Mouse (Mus musculus): ENCODE results near the gene Rnf212.

Rnf212 gene

DNA sequence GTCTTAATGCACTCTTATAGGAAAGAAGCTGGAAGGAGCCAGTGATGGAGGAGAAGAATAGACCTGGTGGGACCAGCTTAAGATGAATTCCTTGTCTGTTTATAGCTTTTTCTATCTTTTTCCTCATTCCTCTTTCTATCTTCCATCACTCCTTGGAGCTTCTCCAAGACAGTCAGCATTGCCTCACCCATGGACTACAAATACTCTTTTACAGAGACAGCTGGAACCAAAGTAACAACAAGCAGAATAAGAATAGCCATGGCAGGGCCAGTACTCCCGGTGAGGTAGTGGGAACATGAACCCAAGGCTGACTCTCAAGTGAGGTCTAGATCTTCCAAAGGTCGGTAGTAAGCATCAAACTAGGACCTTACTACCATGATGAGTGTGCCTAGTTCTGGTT is 61.7 kb downstream of the Rnf212 start:
- no peak for DNase-seq (ENCODE audit: low spot score)

DNA sequence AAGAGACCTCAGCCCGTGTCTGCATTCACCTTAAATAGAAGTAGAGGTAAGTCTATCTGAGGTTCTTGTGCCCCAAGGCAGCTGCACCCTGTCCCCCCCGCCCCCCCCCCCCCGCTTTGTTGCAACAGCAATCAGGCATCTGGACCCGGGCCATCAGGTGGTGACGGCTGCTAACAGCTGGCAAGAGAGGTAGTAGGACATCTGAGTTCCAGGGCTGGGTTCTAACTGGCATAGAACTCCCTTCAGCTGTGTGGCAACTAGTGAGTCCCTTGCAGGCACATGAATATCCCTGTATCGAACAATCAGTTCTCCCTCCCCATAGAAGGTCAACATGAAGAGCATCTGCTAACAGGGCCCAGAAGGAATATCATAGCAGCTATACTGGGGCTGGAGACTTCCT is 62.8 kb downstream of the Rnf212 start:
- no peak for DNase-seq (ENCODE audit: low spot score)

DNA sequence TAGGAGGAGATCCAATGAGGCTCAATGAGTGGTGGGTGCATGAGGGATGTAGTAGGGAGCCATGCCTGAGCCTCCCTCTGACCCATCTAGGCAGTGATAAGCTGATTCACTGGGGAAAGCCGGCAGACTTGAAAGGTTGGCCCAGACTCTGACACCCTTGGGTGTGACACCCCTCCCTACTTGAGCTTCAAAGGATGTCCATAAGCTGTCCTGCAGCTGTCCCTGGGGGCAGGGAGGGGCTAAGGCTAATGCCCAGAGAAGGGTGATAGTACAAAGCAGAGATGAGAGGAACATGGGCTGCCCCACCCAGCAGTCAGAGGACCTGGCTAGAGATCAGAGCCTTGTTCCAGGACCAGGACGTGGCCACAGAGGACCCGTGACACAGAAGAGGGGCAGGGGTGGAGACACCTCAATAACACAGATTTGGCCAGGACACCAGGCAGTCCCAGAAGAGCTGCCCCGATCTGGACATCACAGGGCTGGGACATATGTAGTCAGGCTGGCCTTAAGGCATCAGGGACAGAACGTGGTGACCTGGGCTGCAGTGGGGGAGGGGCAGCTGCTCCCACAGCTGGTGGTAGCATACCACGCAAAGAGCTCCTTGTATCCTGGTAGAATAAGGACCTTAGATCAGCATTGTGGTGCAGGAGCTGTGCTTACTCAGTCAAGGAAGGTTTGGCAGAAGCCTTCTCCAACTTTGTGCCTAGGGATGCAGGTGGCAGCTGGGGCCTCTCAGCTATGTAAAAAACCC is 65.6 kb downstream of the Rnf212 start:
- DNase-seq (ENCODE audit: low spot score): no peak

DNA sequence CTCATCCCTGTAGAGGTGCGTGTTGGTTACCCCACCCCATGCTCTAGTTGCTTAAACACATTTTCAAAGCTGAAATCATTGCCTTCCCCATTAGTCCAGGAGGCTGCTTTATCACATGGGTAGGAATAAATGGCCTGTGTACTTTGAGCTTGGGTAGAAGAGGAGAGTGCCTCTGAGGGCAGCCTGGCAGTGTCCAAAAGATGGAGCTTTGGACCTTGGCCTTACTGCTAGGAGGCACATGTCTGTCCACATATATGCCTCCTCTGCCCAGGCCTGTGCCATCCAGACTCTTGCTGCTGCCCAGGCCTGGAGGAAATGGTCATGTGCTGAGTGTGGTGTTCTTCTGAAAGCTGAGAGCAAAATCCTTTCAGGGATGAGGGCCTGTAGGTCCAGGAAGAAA is 66.4 kb downstream of the Rnf212 start:
- DNase-seq (ENCODE audit: low spot score): no peak

DNA sequence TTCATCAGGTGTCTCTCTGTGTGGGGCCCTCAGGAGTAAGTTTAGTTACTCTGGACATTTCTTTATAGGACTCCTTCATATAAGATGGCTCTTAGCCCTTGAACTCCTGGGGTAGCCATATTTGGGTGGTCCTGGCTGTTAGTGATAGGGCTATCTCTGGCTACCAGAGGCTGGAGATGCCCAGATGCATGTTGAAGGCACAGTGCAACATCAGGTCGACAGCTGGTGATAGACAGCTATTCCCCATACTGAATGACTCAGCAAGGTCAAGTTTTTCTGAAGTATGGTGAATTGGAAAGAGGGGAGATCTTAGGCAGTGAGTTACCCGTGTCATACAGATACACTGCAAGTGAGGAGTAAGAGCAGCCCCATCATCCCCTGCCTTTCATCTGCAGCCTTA is 67.0 kb downstream of the Rnf212 start:
- DNase-seq (ENCODE audit: low spot score): no peak

DNA sequence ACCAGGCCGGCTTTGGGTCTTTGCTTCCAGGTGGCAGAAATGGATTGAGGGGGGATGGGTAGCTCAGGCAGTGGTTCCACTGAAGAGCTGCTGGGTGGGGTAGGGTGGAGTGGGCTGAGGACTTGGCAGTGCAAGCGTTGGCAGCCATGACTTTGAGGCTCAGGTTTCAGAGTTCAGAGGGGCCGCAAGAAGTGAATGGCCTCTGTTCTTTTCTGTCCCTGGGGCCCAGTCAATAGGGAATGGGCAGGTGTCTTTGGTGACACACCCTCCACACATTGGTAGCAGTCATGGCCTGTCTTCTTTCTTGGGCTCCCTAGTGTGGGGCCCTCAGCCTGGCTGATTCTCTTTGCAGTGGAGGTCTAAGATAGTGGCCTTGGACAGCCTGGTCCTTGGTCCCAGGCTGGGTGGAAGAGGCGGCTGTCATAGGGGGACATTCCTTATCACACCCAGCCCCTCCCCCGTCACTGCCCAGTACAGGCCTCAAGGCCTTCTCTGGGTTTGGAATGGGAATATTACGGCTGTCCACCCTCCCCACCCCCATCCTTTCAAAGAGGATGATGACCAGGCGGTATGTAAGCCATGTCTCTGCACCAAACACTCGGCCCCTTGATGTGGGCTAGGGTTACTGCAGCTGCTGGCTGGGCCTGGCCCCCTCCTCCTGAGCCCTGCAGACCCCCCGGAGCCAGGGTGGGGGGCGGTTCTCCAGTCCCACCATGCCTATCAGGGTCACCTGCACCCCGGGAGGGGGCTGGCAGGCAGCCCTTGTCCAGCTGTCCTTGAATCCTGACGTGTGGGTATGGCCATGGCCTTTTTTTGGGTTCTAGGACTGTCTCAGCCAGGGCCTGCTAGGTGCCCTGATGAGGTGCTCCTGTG is 70.8 kb downstream of the Rnf212 start:
- no peak for DNase-seq (ENCODE audit: low spot score)

DNA sequence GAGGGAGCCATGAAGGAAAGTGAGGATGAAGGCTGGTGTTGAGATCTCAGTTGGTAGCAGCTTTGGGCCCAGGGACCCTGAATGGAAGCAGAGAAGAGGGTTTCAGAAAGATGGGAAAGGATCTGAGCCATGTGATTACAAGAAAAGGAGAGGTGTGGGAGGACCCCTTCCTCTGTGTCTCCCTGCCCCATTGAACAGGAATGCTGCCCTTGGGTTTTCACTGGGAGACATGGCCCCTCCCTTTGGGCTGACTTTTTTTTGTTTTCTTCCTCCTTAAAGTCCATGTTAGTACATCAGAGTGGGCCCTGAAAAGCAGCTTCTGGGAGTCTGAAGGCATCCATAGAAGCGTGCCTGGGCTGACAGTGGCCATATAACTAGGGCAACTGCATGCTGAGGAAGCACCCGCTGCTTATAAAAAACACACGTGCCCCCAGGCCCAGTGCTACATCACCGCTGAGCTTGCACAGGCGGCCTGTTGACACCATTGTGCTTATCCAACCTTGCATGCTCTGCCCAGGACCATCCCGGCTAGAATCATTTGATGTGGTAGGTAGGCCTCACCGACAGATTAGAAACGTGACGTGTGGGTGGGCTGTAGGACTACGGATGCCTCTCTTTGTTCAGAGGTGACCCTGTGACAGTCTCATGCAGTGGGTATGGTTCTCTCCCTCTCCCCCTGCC is 73.3 kb downstream of the Rnf212 start:
- DNase-seq (ENCODE audit: low spot score): no peak

DNA sequence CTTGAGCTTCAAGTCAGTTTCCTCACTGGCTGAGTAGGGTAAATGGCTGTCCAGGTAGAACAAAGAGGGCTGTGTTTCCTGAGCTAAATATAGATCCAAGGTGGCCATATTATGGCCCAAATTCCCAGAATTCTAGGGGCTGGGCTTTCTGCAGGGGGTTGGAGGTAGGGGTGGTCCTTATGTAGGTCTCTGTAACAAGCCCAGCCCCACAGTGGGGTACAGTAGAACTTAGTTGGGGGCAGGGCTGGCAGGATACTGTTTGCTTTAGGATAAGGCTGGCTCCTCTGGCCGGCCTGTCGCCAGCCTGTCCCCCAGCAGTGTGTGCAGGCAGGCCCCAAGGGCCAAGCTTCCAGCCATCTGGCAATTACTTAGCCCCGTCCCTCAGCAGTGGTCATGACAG is 74.4 kb downstream of the Rnf212 start:
- no peak for DNase-seq (ENCODE audit: low spot score)

DNA sequence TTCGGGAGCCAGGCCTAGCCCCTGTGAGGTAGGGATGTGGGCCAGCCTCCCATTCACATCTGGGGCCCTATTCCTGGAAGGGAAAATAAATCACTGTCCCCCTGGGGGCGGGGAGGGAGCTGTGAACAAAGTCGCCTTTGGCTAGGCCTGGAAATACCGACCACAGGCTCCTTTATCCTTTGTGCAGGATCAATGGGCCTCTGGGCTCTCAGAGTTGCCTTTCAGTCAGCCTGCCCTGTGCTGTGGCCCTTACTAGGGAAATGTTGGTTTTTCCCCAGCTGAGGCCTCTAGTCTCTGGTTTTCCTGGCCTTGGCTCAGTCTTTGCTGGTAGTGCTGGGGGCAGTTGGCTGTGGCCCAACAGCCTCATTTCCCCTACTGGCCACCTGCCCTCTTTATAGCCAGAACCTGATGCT is 77.4 kb downstream of the Rnf212 start:
- DNase-seq (ENCODE audit: low spot score): no peak

DNA sequence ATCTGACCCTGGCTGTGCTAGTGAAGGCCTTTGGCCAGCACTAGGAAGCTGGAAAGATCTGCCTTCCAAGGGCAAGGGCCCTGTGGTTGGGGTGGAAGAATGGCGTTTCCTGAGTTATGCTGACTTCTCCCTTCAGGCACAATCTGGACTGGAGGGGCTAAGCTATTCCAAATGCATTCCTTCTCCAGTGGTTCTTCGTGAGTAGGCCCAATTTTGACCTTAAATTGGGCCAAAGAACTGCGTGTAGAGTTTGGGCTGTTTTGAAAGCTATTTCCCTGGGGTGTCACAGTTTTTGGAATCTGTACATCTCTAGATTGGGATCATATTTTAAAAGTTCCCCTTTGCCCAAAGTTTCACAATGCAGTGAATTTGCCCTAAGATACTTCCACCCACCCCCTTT is 78.2 kb downstream of the Rnf212 start:
- no peak for DNase-seq (ENCODE audit: low spot score)

DNA sequence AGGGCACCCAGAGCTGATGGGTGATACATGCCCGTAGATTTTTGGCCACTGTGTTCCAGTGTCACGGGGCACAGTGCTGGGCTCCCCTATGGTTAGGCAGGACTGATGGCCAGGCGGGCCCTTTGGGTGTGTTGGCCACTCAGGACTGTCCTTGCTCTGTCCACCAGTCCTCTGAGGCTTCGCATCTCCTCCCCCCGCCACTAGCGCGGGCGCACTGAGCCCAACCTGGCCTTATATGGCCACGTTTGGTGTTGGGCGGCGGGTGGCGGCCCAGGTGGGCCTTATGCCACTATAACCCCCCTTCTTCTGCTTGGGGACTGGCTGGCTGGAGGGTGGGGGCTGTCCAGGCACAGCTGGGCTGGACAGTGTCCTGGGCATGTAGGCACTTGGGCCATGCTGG is 78.9 kb downstream of the Rnf212 start:
- no peak for DNase-seq (ENCODE audit: low spot score)

DNA sequence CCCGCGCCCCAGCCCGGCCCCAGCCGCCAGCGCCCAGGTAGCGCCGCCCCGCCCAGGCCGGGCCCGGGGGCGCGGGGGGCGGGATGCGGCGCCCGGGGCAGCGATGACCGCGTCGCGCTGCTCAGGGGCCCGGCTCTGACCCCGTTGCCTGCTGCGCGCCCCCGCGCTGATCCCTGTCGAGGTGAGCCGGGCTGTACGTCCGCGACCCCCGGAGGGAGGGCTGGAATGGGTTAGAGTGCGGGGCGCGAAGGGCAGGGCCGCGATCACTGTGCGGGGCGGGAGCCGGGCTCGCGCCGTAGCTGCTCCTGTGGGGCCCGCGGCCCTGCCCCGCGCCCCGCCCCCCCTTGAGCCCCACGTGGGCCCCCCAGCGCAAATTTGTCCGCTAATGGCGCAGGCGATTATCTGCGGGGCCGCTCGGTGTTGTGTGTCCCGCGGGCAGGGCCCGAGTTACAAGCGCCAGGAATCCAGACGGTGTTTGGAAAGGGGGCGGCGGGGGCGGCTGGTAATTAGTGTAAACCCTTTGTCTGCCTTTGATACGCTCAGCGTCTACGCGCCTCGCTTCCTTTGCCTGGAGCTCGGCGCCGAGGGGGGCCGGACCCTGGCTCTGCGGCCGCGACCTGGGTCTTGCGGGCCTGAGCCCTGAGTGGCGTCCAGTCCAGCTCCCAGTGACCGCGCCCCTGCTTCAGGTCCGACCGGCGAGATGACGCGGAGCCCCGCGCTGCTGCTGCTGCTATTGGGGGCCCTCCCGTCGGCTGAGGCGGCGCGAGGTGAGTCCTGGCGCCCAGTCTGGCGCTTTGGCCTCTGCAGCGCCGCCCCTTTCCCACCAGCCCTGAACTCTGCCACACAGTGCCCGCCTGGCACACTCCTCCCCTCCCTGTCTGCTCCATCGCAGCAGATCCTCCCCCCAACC is 80.2 kb downstream of the Rnf212 start:
- peak; percentile 75 for DNase-seq (ENCODE audit: low spot score)

DNA sequence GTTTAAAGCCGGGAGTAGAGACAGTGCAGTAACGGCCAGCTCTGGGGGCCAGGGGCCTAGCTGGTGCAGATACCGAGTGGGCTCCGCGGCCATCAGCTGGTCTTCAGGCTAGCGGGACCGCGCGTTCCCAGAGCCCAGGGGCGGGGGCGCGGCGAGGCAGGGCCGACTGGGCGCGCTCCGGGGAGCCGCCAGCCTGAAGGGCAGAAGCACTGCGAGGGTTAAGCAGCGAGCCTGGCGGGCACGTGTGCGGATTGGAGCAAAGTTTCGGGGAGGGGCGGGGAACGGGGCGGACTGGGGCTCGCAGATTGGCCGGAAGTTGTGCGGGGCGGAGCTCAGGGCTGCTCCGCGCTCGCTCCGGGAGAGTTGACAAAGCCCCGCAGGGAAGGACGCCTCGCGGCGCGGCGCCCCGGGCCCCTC is 80.9 kb downstream of the Rnf212 start:
- DNase-seq (ENCODE audit: low spot score): peak; percentile 88

DNA sequence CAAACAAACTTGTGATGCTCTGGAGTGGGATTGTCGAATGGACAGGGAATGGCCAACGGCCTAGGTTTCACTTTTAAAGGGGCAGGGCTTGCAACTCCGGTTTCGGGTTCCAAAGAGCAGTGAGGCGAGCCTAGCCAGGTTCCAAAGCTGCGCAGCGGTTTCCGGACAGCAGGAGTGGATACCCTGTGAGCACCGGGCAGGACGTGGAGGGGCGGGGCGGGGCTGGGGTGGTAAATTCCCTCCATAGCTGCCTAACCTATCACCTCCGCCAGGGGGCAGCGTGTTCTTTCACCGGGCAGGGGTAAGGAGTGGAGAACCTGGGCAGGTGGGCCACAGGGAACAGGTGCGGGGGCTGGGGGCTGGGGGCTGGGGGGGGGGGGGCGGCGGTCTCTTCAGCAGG is 82.5 kb downstream of the Rnf212 start, which contains the start of gene Fgfrl1:
Fgfrl1 (plus strand) TSS at position 112 of the 400 bp plus-strand sequence.
- DNase-seq (ENCODE audit: low spot score): peak; percentile 70

DNA sequence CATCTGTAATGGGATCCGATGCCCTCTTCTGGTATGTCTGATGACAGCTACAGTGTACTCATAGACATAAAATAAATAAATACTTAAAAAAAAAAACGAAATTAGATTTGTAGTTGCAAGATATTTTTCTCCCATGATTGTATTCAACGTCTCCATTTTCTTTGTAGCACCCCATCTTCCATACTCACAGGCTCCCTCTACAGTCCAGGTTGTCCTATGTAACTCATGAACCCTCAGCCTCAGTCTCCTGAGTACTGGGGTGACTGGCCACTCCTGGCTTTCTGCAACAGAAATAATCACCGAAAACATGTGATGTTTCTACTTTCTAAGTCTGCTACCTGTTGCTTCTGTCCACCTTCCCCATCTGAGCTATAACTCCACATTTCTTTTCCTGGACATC is 83.6 kb downstream of the Rnf212 start:
- DNase-seq (ENCODE audit: low spot score): no peak

DNA sequence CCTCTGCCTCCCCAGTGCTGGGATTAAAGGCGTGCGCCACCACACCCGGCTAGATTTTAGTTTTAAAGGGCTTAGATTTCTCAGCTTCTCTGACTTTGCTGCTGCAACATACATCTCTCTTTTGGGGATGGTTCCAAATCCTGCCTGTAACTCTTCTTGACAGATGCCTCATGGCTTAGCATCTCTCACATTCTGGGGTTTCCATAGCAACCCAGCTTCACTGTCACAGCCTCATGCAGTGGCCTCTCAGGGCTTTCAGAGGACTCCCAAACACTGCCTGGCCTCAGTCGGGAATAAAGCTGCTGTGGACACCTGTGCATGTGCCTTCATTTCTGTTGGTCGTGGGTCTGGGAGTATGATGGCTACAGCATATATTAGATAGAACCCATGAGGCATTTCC is 85.7 kb downstream of the Rnf212 start:
- no peak for DNase-seq (ENCODE audit: low spot score)

DNA sequence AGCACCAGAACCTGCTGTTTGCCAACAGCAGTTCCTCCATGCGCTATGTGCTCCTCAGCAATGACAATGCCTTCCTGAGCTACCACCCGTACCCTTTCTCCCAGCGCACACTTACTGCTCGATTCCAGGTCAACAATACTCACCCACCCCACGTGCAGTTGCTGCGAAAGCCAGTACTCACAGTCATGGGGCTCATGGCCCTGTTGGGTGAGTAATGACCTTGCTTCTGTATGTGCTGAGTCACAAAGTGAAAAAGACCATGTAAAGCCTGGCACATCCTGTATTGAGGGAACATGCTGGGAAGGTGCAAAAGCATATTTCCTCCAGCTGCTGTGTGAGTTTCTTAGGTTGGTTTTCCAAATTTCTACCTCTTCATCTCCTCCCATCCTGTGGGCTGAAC is 93.9 kb downstream of the Rnf212 start:
- no peak for DNase-seq (ENCODE audit: low spot score)

DNA sequence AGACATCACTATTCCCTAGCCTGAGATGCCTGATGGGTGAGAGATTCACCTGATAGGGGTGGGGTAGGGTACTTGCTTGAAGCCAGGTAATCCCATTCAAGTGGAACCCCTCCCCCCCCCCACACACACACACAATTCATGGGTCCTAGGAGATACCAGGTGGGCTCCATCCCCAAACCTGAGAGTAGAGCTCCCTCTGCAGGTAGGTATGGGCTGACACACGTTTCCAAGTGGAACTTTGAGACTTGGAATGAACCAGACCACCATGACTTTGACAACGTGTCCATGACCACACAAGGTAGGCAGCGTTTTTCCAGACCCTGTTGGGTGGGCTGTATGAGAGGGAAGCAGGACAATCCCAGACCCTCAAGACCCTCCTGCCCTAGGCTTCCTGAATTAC is 94.9 kb downstream of the Rnf212 start:
- DNase-seq (ENCODE audit: low spot score): no peak

Measured in ovary, postnatal 36 days (tissue).